ENCODE assay signal across 14 mouse cellular contexts in genomic region chr5:100700861-100701620, GRCm38 (mm10).
"Had no signal": no experiment of that assay in that cellular context is flagged by ENCODE, and none has a peak within 500 bp of the region (broad histone marks: within the 10 kb centered on the region; RNA-seq: fewer than 3 reads in every experiment).

No protein-coding gene starts in this region.

- H3K9me3 ChIP-seq: midbrain, embryonic 10.5 days; midbrain, embryonic 12.5 days; neural tube, embryonic 12.5 days had no signal

- DNase-seq: lung, adult 18-20 months; lung, embryonic 14.5 days; lung, postnatal 10 days; lung, postnatal 4 days; midbrain, embryonic 14.5 days; right cerebral cortex, postnatal 25 days; right cerebral cortex, postnatal 4 days; spleen, adult 18-20 months; thymus, adult 18-20 months; thymus, postnatal 14 days; thymus, postnatal 36 days had no signal

- H3K27me3 ChIP-seq: midbrain, embryonic 12.5 days; neural tube, embryonic 12.5 days had no signal

- H3K36me3 ChIP-seq: midbrain, embryonic 10.5 days; midbrain, embryonic 12.5 days; neural tube, embryonic 12.5 days had no signal

- H3K27ac ChIP-seq: midbrain, embryonic 10.5 days; midbrain, embryonic 12.5 days; neural tube, embryonic 12.5 days had no signal

- H3K4me3 ChIP-seq: midbrain, embryonic 10.5 days; midbrain, embryonic 12.5 days; neural tube, embryonic 12.5 days had no signal

- H3K4me1 ChIP-seq: midbrain, embryonic 10.5 days; midbrain, embryonic 12.5 days; neural tube, embryonic 12.5 days had no signal

- H3K4me2 ChIP-seq: lung, embryonic 14.5 days; midbrain, embryonic 12.5 days; neural tube, embryonic 12.5 days had no signal

- H3K9ac ChIP-seq: lung, embryonic 14.5 days; midbrain, embryonic 12.5 days; neural tube, embryonic 12.5 days had no signal
